Mouse (Mus musculus): Measurements from ENCODE around the gene Piwil1. TPM values are rescaled to one million over a fixed set of nuclear protein-coding genes. Genes with fewer than 3 reads are reported as not detected.

Piwil1 gene
- polyA plus RNA-seq, 1 experiment from 2014 or later: not detected

DNA sequence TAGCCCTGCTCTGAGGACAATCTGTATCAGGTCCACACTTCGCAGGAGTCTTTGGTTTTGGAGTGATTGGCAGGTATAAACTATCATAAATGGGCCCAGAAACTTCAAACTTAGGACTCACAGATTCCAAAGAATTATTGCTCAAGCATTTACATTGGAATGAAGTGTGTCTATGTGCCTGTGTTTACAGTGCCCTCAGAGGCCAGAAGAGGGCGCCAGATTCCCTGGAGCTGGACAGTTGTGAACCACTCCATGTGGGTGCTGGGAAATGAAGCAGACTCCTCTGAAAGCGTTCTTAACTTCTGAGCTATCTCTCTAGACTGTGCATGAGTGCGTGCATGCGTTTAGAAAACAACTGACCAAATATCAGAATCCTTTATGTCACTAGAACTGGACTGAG, 20.9 kb upstream of the Piwil1 start:
- Histone ChIP-seq H3K9ac (ENCODE audit: low read depth, low read length) (no peak overlapping the region), H3K9me3 (ENCODE audit: control insufficient read depth, low read length) (no peaks in the 10 kb centered on the region; the same call in 1 of the 2 replicates), H3K27me3 (replicated peaks; ENCODE audit: control insufficient read depth, insufficient read depth, low read length) (no peaks in the 10 kb centered on the region), H3K27ac (ENCODE audit: low read length) (no peak overlapping the region), H3K36me3 (ENCODE audit: control insufficient read depth, insufficient read depth, low read length) (no peaks in the 10 kb centered on the region), H3K4me2 (ENCODE audit: low read depth, low read length) (no peak overlapping the region), H3K4me3 (ENCODE audit: low read length) (no peak overlapping the region), H3K4me1 (ENCODE audit: control insufficient read depth, insufficient read depth, low read length) (no peaks in the 10 kb centered on the region)
- 42% methylated on average over 5 of the region's 5 CpGs for WGBS
- ATAC-seq: no peak

DNA sequence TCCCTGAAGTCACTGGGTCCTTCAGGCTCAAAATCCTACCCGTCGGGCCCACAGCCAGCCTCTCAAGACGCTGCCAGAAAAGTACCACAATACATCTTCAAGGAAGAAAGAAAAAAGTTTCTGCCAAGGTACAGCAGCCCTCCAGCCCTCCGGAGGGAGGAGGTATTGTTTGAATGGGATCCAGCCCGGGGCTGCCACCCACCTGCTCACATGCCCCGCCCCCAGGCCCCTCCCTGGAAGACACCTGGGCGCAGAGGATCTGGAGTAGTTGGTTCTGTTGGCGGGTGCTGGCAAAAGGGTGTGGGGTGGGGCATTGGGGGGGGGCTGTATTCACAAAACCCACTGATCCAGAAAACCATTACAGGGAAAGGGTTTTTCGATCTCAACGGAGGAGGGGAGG, 18.1 kb upstream of the Piwil1 start:
- no peak for ATAC-seq
- H3K9ac ChIP-seq (ENCODE audit: low read depth, low read length): no peak overlapping the region
- H3K4me1 ChIP-seq (ENCODE audit: control insufficient read depth, insufficient read depth, low read length): no peaks in the 10 kb centered on the region
- 22% methylated on average over 10 of the region's 10 CpGs for WGBS
- no peak overlapping the region for H3K4me2 ChIP-seq (ENCODE audit: low read depth, low read length)
- no peak overlapping the region for H3K27ac ChIP-seq (ENCODE audit: low read length)
- no peaks in the 10 kb centered on the region for H3K9me3 ChIP-seq (ENCODE audit: control insufficient read depth, low read length)
- H3K36me3 ChIP-seq (ENCODE audit: control insufficient read depth, insufficient read depth, low read length): no peaks in the 10 kb centered on the region
- H3K4me3 ChIP-seq (ENCODE audit: low read length): no peak overlapping the region
- no peaks in the 10 kb centered on the region for H3K27me3 ChIP-seq (replicated peaks; ENCODE audit: control insufficient read depth, insufficient read depth, low read length)

GRCm38 (mm10) chr5:128684621-128685020, 17.7 kb upstream of the Piwil1 start:
- H3K4me1 ChIP-seq (ENCODE audit: control insufficient read depth, insufficient read depth, low read length): no peaks in the 10 kb centered on the region
- 31% methylated on average over 15 of the region's 15 CpGs for WGBS
- H3K9me3 ChIP-seq (ENCODE audit: control insufficient read depth, low read length): no peaks in the 10 kb centered on the region
- H3K36me3 ChIP-seq (ENCODE audit: control insufficient read depth, insufficient read depth, low read length): no peaks in the 10 kb centered on the region
- H3K27me3 ChIP-seq (replicated peaks; ENCODE audit: control insufficient read depth, insufficient read depth, low read length): no peaks in the 10 kb centered on the region
- no peak for ATAC-seq
- no peak overlapping the region for H3K27ac ChIP-seq (ENCODE audit: low read length)
- no peak overlapping the region for H3K4me3 ChIP-seq (ENCODE audit: low read length)
- no peak overlapping the region for H3K4me2 ChIP-seq (ENCODE audit: low read depth, low read length)
- H3K9ac ChIP-seq (ENCODE audit: low read depth, low read length): no peak overlapping the region

DNA sequence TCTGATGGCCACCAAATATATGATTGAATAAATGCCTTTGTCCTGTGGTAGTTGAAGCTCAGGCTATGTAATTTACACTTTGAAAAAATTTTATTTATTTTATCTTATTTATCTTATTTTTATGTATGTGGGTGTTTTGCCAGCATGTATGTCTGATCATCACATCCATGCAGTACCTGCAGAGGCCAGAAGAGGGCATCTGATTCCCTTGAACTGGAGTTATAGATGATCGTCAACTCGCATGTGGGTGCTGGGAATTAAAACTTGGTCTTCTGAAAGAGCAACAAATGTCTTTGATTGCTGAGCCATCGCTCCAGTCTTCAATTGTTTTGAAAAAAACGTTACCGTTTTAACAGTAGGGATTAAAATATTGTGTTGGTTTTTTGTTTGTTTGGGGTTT, 15.2 kb upstream of the Piwil1 start:
- no peak overlapping the region for H3K27ac ChIP-seq (ENCODE audit: low read length)
- WGBS: 85% methylated on average over 5 of the region's 5 CpGs
- no peaks in the 10 kb centered on the region for H3K36me3 ChIP-seq (ENCODE audit: control insufficient read depth, insufficient read depth, low read length)
- H3K4me2 ChIP-seq (ENCODE audit: low read depth, low read length): no peak overlapping the region
- H3K4me3 ChIP-seq (ENCODE audit: low read length): no peak overlapping the region
- no peaks in the 10 kb centered on the region for H3K4me1 ChIP-seq (ENCODE audit: control insufficient read depth, insufficient read depth, low read length)
- H3K9ac ChIP-seq (ENCODE audit: low read depth, low read length): no peak overlapping the region
- ATAC-seq: no peak
- no peaks in the 10 kb centered on the region for H3K9me3 ChIP-seq (ENCODE audit: control insufficient read depth, low read length)
- H3K27me3 ChIP-seq (replicated peaks; ENCODE audit: control insufficient read depth, insufficient read depth, low read length): no peaks in the 10 kb centered on the region

DNA sequence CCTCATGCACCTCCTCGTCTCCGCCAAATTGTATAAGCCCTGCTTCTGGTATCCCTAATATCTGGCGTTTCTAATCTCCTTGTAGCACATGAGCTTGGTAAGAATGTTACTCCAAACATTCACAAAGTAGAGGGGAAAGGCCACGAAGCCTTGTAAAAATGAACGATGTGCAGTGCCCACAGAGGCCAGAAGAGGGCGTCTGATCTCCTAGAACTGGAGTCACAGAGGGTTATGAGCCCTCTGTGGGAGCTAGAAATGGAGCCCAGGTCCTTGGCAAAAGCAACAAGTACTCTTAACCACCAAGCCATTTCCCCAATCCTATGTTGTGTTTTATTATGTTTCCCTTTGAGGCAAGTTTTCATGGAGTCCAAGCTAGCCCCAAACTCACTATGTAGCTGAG, 8.2 kb upstream of the Piwil1 start:
- Histone ChIP-seq H3K27me3 (replicated peaks; ENCODE audit: control insufficient read depth, insufficient read depth, low read length) (no peaks in the 10 kb centered on the region), H3K27ac (ENCODE audit: low read length) (no peak overlapping the region), H3K4me1 (ENCODE audit: control insufficient read depth, insufficient read depth, low read length) (no peaks in the 10 kb centered on the region), H3K9me3 (ENCODE audit: control insufficient read depth, low read length) (no peaks in the 10 kb centered on the region), H3K36me3 (ENCODE audit: control insufficient read depth, insufficient read depth, low read length) (no peaks in the 10 kb centered on the region), H3K9ac (ENCODE audit: low read depth, low read length) (no peak overlapping the region), H3K4me3 (ENCODE audit: low read length) (no peak overlapping the region), H3K4me2 (ENCODE audit: low read depth, low read length) (no peak overlapping the region)
- WGBS: 61% methylated on average over 6 of the region's 6 CpGs
- ATAC-seq: no peak

- no peak overlapping the region for H3K9ac ChIP-seq (ENCODE audit: low read depth, low read length)
- no peaks in the 10 kb centered on the region for H3K4me1 ChIP-seq (ENCODE audit: control insufficient read depth, insufficient read depth, low read length)
- no peak overlapping the region for H3K27ac ChIP-seq (ENCODE audit: low read length)
- no peaks in the 10 kb centered on the region for H3K9me3 ChIP-seq (ENCODE audit: control insufficient read depth, low read length)
- H3K36me3 ChIP-seq (ENCODE audit: control insufficient read depth, insufficient read depth, low read length): no peaks in the 10 kb centered on the region
- no peak overlapping the region for H3K4me3 ChIP-seq (ENCODE audit: low read length)
- 72% methylated on average over 18 of the region's 18 CpGs for WGBS
- no peak overlapping the region for H3K4me2 ChIP-seq (ENCODE audit: low read depth, low read length)
- no peaks in the 10 kb centered on the region for H3K27me3 ChIP-seq (replicated peaks; ENCODE audit: control insufficient read depth, insufficient read depth, low read length)
- ATAC-seq: no peak
Measured at GRCm38 (mm10) chr5:128694611-128695325, 7.6 kb upstream of the Piwil1 start.

DNA sequence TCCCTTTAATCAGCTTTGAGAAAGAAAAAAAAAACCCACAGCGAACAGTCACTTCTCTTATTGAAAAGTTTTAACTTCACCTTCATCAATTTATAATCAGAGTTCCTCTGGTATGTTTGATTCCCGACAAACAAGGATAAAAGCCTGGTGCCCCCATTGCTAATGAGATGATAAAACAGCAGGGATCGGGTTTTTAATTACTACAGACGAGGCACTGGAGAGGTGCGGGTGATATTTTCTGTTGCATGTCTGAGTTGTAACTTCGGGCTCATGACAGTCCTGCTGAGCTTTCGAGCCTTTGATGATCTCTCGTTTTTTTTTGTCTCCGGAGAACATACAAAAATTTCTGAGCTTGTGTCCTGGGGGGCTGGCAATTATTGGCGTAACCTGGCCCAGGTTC, 5.5 kb upstream of the Piwil1 start:
- ATAC-seq: no peak
- no peak overlapping the region for H3K27ac ChIP-seq (ENCODE audit: low read length)
- H3K36me3 ChIP-seq (ENCODE audit: control insufficient read depth, insufficient read depth, low read length): no peaks in the 10 kb centered on the region
- H3K4me3 ChIP-seq (ENCODE audit: low read length): no peak overlapping the region
- no peaks in the 10 kb centered on the region for H3K4me1 ChIP-seq (ENCODE audit: control insufficient read depth, insufficient read depth, low read length)
- H3K27me3 ChIP-seq (replicated peaks; ENCODE audit: control insufficient read depth, insufficient read depth, low read length): no peaks in the 10 kb centered on the region
- H3K9ac ChIP-seq (ENCODE audit: low read depth, low read length): no peak overlapping the region
- 71% methylated on average over 10 of the region's 10 CpGs for WGBS
- no peak overlapping the region for H3K4me2 ChIP-seq (ENCODE audit: low read depth, low read length)
- no peaks in the 10 kb centered on the region for H3K9me3 ChIP-seq (ENCODE audit: control insufficient read depth, low read length)

DNA sequence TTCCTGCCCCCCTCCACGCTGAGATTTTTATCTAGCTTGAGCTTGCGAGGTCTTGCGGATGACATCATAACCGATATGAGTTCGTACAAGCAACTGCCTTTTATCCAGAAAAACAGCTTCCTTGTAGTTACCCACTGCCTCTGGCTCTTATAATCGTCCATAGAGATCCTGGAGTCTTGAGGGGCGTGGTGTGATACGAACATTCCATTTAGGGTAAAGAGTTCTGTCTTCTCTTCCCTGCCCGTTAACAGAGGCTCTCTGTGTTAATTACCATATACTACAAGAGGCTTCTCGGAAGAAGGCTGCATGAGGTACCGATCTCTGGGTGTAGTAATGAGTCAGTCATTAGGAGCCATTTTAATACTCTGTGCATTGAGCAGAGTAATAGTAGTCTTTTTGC, 1.6 kb upstream of the Piwil1 start:
- H3K4me1 ChIP-seq (ENCODE audit: control insufficient read depth, insufficient read depth, low read length): no peaks in the 10 kb centered on the region
- no peak overlapping the region for H3K4me2 ChIP-seq (ENCODE audit: low read depth, low read length)
- H3K4me3 ChIP-seq (ENCODE audit: low read length): no peak overlapping the region
- no peaks in the 10 kb centered on the region for H3K27me3 ChIP-seq (replicated peaks; ENCODE audit: control insufficient read depth, insufficient read depth, low read length)
- H3K36me3 ChIP-seq (ENCODE audit: control insufficient read depth, insufficient read depth, low read length): no peaks in the 10 kb centered on the region
- 54% methylated on average over 11 of the region's 11 CpGs for WGBS
- no peak for ATAC-seq
- no peaks in the 10 kb centered on the region for H3K9me3 ChIP-seq (ENCODE audit: control insufficient read depth, low read length)
- no peak overlapping the region for H3K9ac ChIP-seq (ENCODE audit: low read depth, low read length)
- H3K27ac ChIP-seq (ENCODE audit: low read length): no peak overlapping the region

DNA sequence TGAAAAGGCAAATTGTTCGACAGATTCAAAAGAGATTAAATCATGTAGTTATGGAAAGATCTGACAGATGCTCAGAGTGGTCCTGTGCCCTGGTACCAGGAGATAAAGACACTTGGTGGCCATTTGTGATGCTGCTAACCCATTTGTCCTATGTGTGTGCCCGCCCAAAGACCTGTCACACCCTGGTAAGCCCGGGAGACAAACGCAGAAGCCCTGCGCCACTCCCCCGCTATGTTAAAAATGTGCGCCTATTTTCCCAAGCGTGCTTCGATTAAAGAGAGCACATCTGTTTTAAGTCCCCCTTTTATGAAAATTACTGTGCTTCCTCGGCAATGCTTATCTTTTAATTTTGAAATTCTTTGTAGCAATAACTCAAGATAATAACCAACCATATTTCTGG, 1.4 kb downstream of the Piwil1 start:
- H3K4me3 ChIP-seq (ENCODE audit: low read length): no peak overlapping the region
- no peak overlapping the region for H3K9ac ChIP-seq (ENCODE audit: low read depth, low read length)
- 29% methylated on average over 10 of the region's 10 CpGs for WGBS
- 0 out of 2 replicates have a peak overlapping the region, but pooled peaks have one; percentile 19 for H3K4me2 ChIP-seq (ENCODE audit: low read depth, low read length)
- H3K4me1 ChIP-seq (ENCODE audit: control insufficient read depth, insufficient read depth, low read length): no peaks in the 10 kb centered on the region
- no peaks in the 10 kb centered on the region for H3K36me3 ChIP-seq (ENCODE audit: control insufficient read depth, insufficient read depth, low read length)
- H3K27me3 ChIP-seq (replicated peaks; ENCODE audit: control insufficient read depth, insufficient read depth, low read length): no peaks in the 10 kb centered on the region
- no peaks in the 10 kb centered on the region for H3K9me3 ChIP-seq (ENCODE audit: control insufficient read depth, low read length)
- no peak overlapping the region for H3K27ac ChIP-seq (ENCODE audit: low read length)
- ATAC-seq: no peak

Measured in intestine, embryonic 16.5 days (tissue).